Mouse (Mus musculus) retina, adult 2 months (tissue): ENCODE measurements around the gene Esam.
A peak's percentile ranks its signal among the peaks of the same experiment; 100 is the strongest.

ENCODE experiments used
- DNase-seq: peaks from one replicate; pipeline ENCODE4 v3.0.0-alpha.2; 2012; ENCODE audit warnings: low read depth, low spot score

The Esam gene

GRCm38 (mm10) chr9:37527396-37528224 is at the start of gene Esam:
Gene Esam (plus strand): TSS chr9:37528078.
- DNase-seq: no peak

DNA sequence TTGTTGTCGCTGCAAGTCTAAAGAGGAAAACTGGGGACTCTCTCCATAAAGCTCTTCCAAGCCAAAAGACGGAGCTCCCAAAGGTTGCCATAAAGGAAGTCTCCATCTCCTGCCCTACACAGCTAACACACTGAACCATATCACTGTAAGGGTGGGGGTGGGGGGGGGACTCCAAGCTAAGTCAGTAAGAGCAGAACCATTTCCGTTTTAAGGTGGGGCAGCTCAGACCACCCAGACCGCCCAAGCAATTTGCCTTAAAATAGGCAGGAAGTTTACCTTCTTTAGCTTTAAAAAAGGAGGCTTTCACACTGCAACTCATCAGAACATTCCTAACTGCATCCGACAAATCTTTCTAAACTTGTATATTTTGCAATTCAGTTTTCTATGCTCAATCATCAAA is 42.7 kb upstream of the Esam start:
- no peak for DNase-seq

DNA sequence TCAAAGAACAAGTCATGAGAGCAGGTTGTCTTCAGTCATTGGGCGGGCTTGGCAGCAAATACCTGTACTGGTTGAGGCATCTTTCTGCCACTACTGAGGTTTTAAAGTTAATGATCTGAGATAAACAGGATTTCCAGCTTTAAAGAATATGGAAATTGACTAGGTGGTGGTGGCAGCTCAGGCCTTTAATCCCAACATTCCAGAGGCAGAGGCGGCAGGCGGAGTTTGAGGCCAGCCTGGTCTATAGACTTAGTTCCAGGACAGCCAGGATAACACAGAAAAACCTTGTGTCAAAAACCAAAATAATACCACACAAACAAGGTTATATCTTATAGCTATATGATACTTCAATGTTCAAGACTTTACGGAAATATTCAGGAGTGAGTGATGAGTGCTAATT is 39.8 kb upstream of the Esam start:
- no peak for DNase-seq

DNA sequence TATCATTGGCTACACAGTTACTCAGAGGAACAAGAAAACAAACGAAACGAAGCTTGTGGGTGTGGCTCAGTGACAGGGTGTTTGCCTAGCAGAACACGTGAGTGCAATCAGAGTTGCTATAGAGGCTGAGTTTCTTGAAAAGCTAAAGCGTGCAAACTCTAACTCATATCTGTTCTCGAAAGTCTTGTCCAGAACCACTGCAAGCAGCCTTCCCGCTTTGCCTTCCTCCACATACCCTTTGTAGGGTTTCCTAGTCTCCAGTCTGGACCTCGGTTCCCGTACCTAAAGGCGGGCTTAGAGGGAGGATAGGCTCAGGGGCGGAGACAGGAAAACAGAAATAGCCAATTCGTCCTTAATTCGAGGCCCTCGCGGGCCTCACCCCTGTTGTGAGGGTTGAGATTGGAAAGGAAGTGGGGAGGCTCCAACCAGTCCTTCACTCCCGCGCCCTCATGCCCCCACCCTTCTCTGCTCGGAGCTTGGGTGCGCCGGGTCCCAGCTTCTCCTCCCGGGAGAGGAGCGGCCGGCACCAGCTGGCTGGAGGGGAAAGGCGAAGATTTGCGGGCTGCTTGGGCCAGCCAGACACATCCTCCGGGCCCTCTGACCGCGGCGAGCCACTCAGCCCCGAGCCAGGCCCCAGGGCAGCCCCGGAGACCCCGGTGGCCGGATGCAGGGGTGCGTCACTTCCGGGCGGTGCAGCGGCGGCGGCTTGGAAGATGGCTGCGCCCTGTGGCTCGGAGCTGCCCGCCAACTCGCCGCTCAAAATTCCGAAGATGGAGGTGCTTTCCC is 39.1 kb upstream of the Esam start, which contains the start of gene Msantd2:
Msantd2 (plus strand) TSS at position 709 of the 786 bp plus-strand sequence.
- DNase-seq: peak; percentile 64

GRCm38 (mm10) chr9:37489446-37490120 is 38.3 kb upstream of the Esam start:
- no peak for DNase-seq

GRCm38 (mm10) chr9:37495761-37496160 is 32.1 kb upstream of the Esam start:
- no peak for DNase-seq

DNA sequence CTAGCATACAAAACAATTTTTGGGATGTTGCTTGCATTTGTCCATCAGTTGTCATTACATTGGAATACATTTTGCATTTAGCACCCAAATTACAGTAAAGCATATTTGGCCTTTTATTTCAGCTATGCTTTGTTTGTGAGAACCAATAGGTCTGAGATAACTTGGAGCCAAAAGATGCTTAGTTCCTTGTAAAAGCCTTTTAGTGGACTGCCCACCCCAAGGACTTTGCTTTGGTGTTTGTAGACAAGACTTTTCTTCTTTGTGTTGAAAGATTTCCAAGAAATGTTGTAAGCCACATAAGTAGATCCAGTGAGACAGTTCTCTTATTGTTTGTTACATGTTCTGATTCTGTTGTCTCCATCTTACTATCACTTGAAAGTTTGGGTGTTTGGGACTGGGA is 31.6 kb upstream of the Esam start:
- no peak for DNase-seq

DNA sequence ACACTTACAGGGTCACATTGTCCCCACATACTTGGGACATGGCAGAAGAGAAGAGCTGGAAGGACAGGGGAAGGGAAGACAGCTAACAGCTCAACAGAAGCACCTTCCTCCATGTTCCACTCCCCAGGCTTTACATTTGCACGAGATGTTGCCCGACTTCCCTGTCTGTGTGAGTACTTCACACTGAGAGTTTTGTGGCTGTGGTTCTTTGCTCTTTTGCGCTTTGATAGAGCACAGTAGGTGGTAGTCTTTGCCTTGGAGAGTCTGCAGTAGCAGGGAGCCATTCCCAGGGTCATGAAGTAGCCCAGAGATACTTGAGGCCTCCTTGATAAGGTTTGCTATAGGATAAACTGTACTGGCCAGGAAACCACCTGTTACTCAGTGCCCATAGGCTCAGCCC is 27.7 kb upstream of the Esam start:
- DNase-seq: no peak

GRCm38 (mm10) chr9:37501170-37501569 is 26.7 kb upstream of the Esam start:
- DNase-seq: no peak

DNA sequence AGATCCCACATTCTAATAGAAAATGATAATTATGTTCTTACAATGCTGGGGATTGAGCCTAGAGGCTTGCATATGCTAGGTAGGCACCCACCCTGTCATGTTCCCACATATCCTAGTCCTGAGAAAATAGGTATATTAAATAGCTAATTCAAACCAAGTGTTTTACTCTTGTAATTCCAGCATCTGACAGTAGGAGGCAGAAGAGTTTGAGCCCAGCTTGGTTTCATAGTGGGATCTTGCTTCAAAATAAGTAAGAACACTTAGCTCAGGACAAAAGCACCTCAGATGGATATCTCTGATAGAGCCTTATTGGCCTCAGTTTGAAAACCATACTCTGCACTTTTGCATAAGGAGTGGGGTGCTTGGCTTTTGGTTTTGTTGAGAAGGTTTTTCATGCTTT is 23.5 kb upstream of the Esam start:
- DNase-seq: no peak

DNA sequence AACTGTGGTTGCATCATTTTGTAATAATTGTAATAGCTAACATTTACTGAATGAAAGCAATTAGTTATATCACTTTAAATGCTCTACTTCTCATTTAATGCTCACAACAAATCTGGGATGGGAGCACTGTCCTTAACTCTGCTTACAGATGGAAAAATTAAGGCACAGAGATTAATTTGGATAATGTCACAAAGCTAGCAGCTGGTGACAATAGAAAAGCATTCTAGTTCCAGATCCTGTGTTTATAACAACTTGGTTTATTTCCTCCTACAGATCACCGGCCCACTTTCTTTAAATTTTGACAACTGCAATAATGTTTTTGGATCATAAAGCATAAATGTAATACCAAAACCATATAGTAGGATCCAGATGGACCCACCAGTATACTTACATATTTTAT is 21.9 kb upstream of the Esam start:
- no peak for DNase-seq

- DNase-seq: no peak
Observed at GRCm38 (mm10) chr9:37512097-37512496, 15.8 kb upstream of the Esam start.

DNA sequence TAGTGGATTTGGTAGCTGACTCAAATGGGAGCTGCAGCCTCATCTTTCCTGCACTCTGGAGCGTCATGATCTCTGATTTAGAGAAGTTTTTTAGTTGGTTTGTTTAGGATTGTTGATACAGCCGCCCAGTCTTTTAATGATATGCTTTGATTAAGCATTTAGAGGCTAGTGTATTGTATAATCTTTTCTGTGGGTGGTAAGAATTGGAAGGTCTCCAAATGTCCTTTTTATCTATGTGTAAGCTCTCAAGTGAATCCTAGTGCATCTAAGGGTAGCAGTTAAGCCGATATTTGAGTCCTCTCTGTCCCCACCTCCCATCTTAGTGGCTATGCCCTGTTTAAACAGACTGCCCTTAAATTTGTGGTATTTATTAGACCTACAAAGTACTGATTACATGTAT is 13.4 kb upstream of the Esam start:
- no peak for DNase-seq

DNA sequence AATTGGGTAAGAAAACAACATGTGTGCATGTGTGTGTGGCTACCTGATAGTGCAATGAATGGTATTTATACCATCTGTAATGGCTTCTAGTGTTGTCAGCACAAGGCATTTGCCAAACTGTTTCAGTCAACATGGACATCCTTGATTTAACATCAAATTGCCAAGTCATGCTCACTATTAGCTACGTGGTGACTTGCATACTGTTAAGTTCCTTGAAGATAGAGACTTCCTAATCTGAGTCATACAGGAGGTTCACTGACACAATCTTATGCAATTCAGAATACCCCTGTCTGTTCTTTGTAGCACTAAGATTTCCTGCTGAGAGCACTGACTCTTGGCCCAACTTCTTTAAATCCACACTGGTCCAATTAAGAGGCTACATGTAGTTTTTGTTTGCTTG is 10.4 kb upstream of the Esam start:
- no peak for DNase-seq

DNA sequence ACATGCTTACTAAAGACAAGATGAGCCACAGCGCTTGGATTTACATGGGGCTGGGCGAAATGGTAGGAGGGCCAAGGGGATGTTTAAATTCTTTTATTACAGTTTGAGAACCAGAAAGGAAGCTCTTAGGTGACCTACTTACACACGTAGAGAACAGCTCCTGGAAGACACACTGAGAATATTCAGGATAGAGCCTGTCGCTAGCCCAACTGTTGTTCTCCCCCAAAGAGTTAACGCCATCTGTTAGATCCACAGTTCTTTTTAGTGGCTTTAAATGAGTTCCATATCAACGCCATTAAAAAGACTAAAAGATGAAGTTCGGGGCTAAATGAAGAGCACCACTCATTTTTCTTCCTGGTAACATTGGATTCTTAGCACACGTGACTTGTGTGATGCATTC is 8.9 kb upstream of the Esam start:
- no peak for DNase-seq

- DNase-seq: no peak
Observed at GRCm38 (mm10) chr9:37519995-37520394, 7.9 kb upstream of the Esam start.

GRCm38 (mm10) chr9:37525461-37525860 is 2.4 kb upstream of the Esam start:
- no peak for DNase-seq

DNA sequence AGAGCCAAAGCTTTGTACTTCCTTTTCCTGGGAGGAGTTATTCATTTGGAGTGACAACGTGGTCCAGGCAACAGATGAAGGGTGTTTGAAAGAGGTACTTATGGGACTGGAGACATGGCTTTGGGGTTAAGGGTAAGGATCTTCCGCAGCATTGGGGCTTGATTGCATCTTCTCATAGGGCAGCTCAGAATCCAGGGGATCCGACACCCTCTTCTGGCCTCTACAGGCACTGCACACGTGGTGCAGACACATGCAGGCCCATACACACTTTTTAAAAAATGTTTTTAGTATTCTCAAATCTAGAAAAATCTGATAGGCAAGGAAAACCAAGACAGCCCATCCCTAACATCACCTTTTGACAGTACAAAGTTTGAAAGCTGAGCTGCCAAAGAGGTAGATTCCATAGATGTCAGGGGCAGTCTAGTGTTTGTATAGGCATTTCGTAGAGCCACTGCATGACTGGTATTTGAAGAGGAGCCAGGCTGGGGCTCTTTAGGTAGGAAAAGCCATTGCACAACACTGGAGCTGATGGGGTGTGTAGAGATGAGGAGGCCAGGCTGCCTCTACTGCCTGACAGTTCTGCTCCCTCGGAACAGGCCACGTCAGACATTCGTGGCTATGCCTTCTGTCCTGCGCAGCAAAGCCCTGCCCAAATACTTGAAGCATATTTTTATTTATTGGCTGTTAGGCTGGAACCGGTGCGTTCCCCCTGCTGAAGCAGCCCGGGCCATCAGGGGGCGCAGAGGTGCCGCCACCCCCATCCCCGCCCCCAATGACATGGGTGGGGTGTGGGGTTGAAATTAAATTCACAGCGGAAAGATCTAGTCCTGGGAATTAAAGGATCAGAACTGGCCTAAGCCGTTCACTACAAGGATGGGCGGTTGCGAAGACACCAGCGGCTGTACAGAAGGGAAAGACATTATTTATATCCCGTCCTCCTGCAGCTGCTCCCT is 1.2 kb upstream of the Esam start:
- DNase-seq: no peak

DNA sequence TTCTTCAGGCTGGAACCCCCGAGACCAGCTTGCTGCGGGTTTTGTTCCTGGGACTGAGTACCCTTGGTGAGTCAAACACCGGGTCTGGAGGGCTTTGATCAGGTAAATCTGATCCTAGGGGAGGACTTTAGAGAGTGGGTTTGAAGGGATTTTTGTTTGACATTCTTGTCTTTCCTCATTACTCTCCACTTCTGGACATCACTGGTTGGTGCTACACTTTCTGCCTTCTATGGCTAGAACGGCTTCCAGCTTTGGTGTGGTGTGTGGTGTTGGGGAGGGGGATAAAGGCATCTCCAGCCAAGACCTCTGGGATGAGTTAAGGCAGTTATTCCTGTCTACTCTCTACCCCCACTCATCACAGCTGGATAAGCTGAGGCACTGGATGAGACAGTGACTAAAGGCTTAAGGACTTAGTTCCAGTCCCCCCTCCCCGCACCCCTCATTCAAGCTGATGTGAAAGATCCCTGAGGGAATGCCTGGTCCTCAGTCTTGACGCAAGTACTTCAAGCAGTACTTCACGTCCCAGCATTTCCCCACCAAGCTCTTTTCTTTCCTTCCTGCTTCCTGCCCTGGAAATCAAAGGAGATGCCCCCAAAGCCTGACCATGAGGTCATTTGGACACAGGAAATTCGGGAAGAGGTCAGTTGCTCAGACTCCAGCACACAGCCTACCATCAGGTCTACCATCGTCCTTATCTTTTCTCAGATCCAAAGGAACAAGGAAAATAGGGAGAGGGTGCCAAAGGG is 520 bp downstream of the Esam start:
- DNase-seq: no peak
